Mouse (Mus musculus): Measurements from ENCODE around the gene March7. TPM values are rescaled to one million over a fixed set of nuclear protein-coding genes. Genes with fewer than 3 reads are reported as not detected.

The March7 gene
- total RNA-seq, 2 experiments from 2014 or later = 64.7 to 67.3 TPM

DNA sequence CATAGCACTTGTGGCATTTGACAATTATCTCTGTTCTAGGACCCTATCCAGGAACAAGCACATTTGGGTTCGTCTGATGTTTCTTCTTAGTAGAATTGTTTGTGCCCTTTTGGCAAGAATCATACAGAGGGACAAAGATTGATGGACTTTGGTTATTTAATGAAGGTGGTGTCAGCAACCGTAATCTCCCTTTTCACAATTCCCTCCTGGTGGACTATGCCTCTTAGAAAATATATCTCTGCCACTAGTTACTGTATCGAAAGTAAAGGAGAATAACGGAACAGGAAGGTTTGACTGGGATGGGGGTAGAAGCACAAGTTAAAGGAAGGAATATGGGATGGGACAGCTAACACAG lies 74.8 kb downstream of the March7 start, which contains the start of gene Cd302:
Cd302 (minus strand) TSS at position 22 of the 355 bp plus-strand sequence.
- no peak for DNase-seq (ENCODE audit: low spot score in 2 of 2)

GRCm38 (mm10) chr2:60285107-60285617 lies 75.5 kb downstream of the March7 start:
- no peak for DNase-seq (ENCODE audit: low spot score in 2 of 2)

DNA sequence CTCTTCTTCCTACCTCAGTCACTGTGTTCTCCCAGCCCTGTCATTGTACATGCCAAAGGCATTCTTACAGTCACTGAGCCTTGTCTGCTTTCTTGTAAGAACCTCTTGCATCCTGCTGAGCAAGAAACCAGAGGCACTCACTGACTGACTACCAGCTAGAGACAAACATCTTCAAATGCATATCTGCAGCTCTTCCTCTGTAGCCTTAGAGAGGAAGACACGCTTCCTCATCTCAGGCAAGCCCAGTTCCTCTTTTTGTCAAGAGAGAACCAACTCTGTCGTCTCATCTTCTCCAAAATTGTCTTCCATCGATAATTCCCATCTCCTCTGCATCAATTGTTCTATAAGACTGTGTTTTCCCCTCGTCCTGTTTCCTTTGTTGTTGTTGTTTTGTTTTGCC lies 78.9 kb downstream of the March7 start:
- no peak for DNase-seq (ENCODE audit: low spot score in 2 of 2)

- DNase-seq (ENCODE audit: low spot score in 2 of 2) = no peak
Measured at GRCm38 (mm10) chr2:60289451-60289850, 79.8 kb downstream of the March7 start.

DNA sequence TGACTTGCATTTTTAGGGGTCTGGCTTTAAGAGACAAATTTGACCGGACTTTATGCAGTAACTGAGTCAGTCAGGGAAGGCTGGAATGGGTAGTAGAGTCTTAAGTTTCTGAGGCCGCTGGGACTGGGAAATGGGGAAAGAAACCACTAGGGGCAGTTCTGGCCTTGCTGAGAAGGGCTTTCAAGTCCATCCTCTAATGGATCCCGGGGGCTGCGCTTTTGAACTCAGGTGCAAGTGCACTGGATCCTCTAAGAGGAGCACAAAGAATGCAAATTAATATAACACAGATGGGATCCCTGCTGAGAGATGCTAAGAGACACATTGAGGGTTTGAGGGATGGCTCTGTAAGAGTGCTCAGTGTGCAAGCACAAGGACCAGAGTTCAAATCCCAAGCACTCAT lies 81.7 kb downstream of the March7 start:
- DNase-seq (ENCODE audit: low spot score in 2 of 2) = no peak

DNA sequence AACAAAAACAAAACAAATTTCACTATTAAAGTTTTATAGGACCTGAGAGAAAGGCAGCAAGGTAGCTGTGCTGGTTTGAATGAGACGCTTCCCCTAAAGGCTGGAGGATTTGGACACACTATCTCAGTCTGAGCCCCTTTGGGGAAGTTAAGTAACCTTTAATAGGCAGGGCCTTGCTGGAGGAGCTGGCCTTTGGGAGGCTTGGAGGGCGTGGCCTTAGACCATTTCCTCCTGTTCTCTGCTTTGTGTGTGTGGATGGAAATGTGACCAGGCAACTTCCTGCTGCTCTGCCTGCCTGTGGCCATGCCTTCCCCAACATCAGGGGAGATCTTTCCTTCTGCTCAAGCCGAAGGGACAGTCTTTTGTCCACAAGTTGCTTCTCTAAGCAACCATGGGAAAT lies 88.6 kb downstream of the March7 start:
- no peak for DNase-seq (ENCODE audit: low spot score in 2 of 2)

DNA sequence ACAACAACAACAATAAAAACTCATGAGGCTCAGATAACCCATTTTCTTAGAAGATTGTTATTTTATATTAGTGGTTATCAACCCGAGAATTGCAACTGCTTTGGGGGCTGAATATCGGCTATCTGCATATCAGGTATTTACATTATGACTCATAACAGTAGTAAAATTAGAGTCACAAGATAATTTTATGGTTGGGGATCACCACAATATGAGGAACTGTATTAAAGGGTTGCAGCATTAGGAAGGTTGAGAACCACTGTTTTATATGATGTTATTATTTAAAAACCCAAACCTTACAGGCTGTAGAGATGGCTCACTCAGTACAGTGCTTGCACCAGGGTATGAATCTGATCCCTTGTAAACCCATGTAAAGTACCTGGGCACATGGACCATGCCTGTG lies 89.6 kb downstream of the March7 start:
- DNase-seq (ENCODE audit: low spot score in 2 of 2) = no peak

Other genes with a start within 250 kb of the March7 start
- gene Baz2b, start within 50 bp of the March7 start, total RNA-seq (2021) = 10 to 100 TPM; 56.8 to 57.6 TPM
- gene Cd302, start 74.6 kb downstream of the March7 start, total RNA-seq (2021) = 10 to 100 TPM; 10.1 to 10.6 TPM
- gene Ly75, start 173.4 kb downstream of the March7 start, total RNA-seq (2021) = 1 to 10 TPM; 7.2 to 7.3 TPM